Mouse (Mus musculus): ENCODE measurements around the gene Clstn2.

DNA sequence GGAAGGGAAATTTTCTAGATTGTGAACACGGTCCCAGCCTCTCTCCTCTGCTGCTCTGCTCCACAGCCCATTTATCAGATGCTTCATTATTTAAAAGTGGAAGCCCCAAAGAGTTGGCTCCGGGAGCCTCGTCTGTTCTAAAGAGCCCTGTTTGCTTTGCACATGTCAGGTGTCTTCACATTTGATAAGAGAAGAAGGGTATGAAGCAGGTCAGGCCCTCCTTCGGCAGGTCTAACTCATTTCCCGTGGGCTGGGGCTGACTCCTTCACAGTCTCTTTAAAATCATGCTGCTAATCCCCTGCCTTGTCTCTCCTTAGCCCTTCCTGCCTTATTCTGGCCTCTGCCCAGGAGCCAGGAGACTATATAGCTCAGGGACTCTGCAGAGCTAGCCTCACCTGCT lies 263.6 kb downstream of the Clstn2 start:
- TF ChIP-seq CTCF (conservative IDR thresholded peaks at IDR 0.05; ENCODE audit: insufficient read depth, insufficient read length, low read depth, low read length) (no peak), POLR2A (IDR thresholded peaks at IDR 0.05; ENCODE audit: low read depth, low read length) (no peak)
